Mouse (Mus musculus) neural tube, embryonic 11.5 days (tissue): ENCODE measurements around the gene Slc25a51. TPM values are rescaled to one million over a fixed set of nuclear protein-coding genes. Genes with fewer than 3 reads are reported as not detected.

ENCODE experiments used
- ATAC-seq: fragments of 200-750 bp; cut with Nextera tagmentation; 2 replicates; pipeline ENCODE4 v1.8.0; 2017; ENCODE audit warnings: moderate number of reproducible peaks, mild to moderate bottlenecking, moderate TSS enrichment, moderate library complexity; ENCODE audit not compliant: insufficient read depth, low FRiP score, low TSS enrichment
- DNase-seq: peaks from one replicate; pipeline ENCODE4 v3.0.0-alpha.2; 2015; ENCODE audit warnings: low spot score
- H3K27ac ChIP-seq: fragments of 300-500 bp; sonication (generic); 2 replicates; pipeline ENCODE4 v1.5.1; 2014; ENCODE audit warnings: low read depth, mild to moderate bottlenecking, low read length
- H3K27me3 ChIP-seq: fragments of 300-500 bp; sonication (generic); 2 replicates; pipeline ENCODE4 v1.6.1; 2014; ENCODE audit warnings: mild to moderate bottlenecking, low read length, mixed read lengths; ENCODE audit not compliant: control insufficient read depth, insufficient read depth
- H3K36me3 ChIP-seq: fragments of 300-500 bp; sonication (generic); 2 replicates; pipeline ENCODE4 v1.6.1; 2014; ENCODE audit warnings: mild to moderate bottlenecking, low read length, moderate library complexity, mixed read lengths; ENCODE audit not compliant: control insufficient read depth, insufficient read depth
- H3K4me1 ChIP-seq: fragments of 300-500 bp; sonication (generic); 2 replicates; pipeline ENCODE4 v1.6.1; 2014; ENCODE audit warnings: low read length, mixed read lengths; ENCODE audit not compliant: control insufficient read depth, insufficient read depth
- H3K4me2 ChIP-seq: fragments of 300-500 bp; sonication (generic); 2 replicates; pipeline ENCODE4 v1.6.1; 2014; ENCODE audit warnings: low read depth, mild to moderate bottlenecking, moderate library complexity
- H3K4me3 ChIP-seq: fragments of 300-500 bp; sonication (generic); 2 replicates; pipeline ENCODE4 v1.5.1; 2014; ENCODE audit warnings: low read depth, low read length
- H3K9ac ChIP-seq: fragments of 300-500 bp; sonication (generic); 2 replicates; pipeline ENCODE4 v1.6.1; 2014; ENCODE audit warnings: mild to moderate bottlenecking, low read length
- H3K9me3 ChIP-seq: fragments of 300-500 bp; sonication (generic); 2 replicates; pipeline ENCODE4 v1.6.1; 2016; ENCODE audit warnings: low read length; ENCODE audit not compliant: control insufficient read depth
- WGBS: fragments of 180-500 bp; shearing (Covaris S2); extraction: QIAGEN DNeasy Blood & Tissue Kit; methylation state at CpG from one replicate; pipeline ENCODE4 v1.1.7; 2014; 5-methylcytosine and 5-hydroxymethylcytosine counted together
- polyA plus RNA-seq: library from polyadenylated mRNA; unstranded; fragments of >200 nt; fragmentation: Nextera tagmentation; extraction: Ambion mirVana; gene quantifications from 2 replicates; pipeline ENCODE4 v1.2.1, GENCODE M21; 2014

Slc25a51 gene
- 72.7 and 82.2 TPM in 2 replicates for polyA plus RNA-seq

GRCm38 (mm10) chr4:45408427-45409132 lies at the start of gene Slc25a51:
Gene Slc25a51, minus strand, starts transcription at chr4:45408766.
- Histone ChIP-seq H3K36me3 (no peaks in the 10 kb centered on the region), H3K9ac (peak within 1 kb of the TSS; percentile 96), H3K9me3 (no peaks in the 10 kb centered on the region), H3K27me3 (no peaks in the 10 kb centered on the region), H3K4me1 (peaks cover 18% of the 10 kb centered on the region), H3K4me3 (peak within 1 kb of the TSS; percentile 96), H3K27ac (peak within 1 kb of the TSS; percentile 93), H3K4me2 (peak within 1 kb of the TSS; percentile 74)
- DNase-seq, result peak; percentile 95
- peak; percentile 96 for ATAC-seq
- WGBS, result 0% methylated on average over 40 of the region's 67 CpGs

DNA sequence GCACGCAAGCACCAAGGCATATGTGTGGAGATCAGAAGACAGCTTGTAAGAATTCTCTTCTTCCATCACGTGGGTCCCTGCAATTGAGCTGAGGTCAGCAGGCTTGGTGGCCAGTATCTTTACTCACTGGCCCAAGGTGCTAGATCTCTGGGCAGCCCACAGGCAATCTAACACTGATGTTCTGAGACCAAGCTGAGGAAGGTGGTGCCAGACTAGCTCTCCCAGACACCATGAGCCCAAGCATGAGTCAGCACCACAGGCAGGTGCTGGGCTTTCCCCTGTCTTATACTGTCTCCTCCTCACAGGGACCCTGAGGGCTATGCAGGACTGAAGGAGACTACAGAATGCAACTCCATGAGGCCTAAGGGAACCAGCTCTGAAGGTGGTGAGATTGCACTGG lies 49.0 kb upstream of the Slc25a51 start:
- Histone ChIP-seq H3K9ac (no peak overlapping the region), H3K36me3 (no peaks in the 10 kb centered on the region; the same call in 1 of the 2 replicates), H3K4me1 (peaks cover 9% of the 10 kb centered on the region), H3K27ac (no peak overlapping the region), H3K9me3 (no peaks in the 10 kb centered on the region), H3K27me3 (no peaks in the 10 kb centered on the region), H3K4me3 (no peak overlapping the region), H3K4me2 (no peak overlapping the region)
- DNase-seq, result no peak
- ATAC-seq, result no peak
- WGBS, result 91% methylated on average over 2 of the region's 2 CpGs

- H3K27ac ChIP-seq, result no peak overlapping the region
- H3K4me3 ChIP-seq, result no peak overlapping the region
- H3K9me3 ChIP-seq, result no peaks in the 10 kb centered on the region
- DNase-seq (no peak), ATAC-seq (no peak)
- no peak overlapping the region for H3K9ac ChIP-seq
- peaks cover 7% of the 10 kb centered on the region for H3K4me1 ChIP-seq
- H3K27me3 ChIP-seq, result no peaks in the 10 kb centered on the region
- WGBS, result 82% methylated on average over 4 of the region's 4 CpGs
- no peaks in the 10 kb centered on the region; the same call in 1 of the 2 replicates for H3K36me3 ChIP-seq
- no peak overlapping the region for H3K4me2 ChIP-seq
These were observed 46.4 kb upstream of the Slc25a51 start for GRCm38 (mm10) chr4:45455001-45455400.

GRCm38 (mm10) chr4:45453271-45453851 lies 44.8 kb upstream of the Slc25a51 start:
- no peak for ATAC-seq
- Histone ChIP-seq H3K4me3 (no peak overlapping the region), H3K27me3 (no peaks in the 10 kb centered on the region), H3K4me2 (no peak overlapping the region), H3K9ac (no peak overlapping the region), H3K27ac (no peak overlapping the region), H3K4me1 (peaks cover 7% of the 10 kb centered on the region), H3K9me3 (no peaks in the 10 kb centered on the region), H3K36me3 (no peaks in the 10 kb centered on the region; the same call in 1 of the 2 replicates)
- DNase-seq, result no peak
- WGBS, result 74% methylated on average over 3 of the region's 3 CpGs

GRCm38 (mm10) chr4:45452569-45453111 lies 44.1 kb upstream of the Slc25a51 start:
- 63% methylated on average over 7 of the region's 7 CpGs for WGBS

DNA sequence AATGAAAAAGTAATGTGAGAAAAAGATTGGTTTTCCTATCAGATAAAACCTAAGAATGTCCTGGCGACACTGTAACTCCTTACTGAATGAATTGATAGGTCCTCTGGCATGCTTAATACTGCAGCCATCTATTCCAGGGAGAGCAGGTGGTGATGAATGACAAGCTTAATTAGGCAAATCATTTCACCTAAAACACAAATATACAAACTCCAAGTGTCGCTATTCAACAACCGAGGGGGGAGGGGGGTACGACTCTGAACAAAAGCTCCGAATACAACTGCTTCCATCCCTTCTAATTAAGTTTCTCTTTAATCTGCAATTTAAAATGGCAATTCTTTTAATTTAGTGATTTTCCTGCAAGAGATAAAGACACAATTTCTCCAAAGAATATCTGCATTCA lies 40.4 kb upstream of the Slc25a51 start:
- Histone ChIP-seq H3K4me3 (no peak overlapping the region), H3K9me3 (no peaks in the 10 kb centered on the region), H3K9ac (no peak overlapping the region), H3K27ac (no peak overlapping the region), H3K36me3 (no peaks in the 10 kb centered on the region), H3K4me2 (no peak overlapping the region), H3K4me1 (peaks cover 7% of the 10 kb centered on the region), H3K27me3 (no peaks in the 10 kb centered on the region)
- ATAC-seq (no peak), DNase-seq (no peak)
- 71% methylated on average over 5 of the region's 5 CpGs for WGBS

More at GRCm38 (mm10) chr4:45452569-45453111, 44.1 kb upstream of the Slc25a51 start:
- no peak overlapping the region for H3K4me3 ChIP-seq
- H3K9me3 ChIP-seq, result no peaks in the 10 kb centered on the region
- peaks cover 7% of the 10 kb centered on the region for H3K4me1 ChIP-seq
- H3K27ac ChIP-seq, result no peak overlapping the region
- H3K36me3 ChIP-seq, result no peaks in the 10 kb centered on the region; the same call in 1 of the 2 replicates
- H3K9ac ChIP-seq, result no peak overlapping the region
- DNase-seq (no peak), ATAC-seq (no peak)
- no peaks in the 10 kb centered on the region for H3K27me3 ChIP-seq
- H3K4me2 ChIP-seq, result no peak overlapping the region

DNA sequence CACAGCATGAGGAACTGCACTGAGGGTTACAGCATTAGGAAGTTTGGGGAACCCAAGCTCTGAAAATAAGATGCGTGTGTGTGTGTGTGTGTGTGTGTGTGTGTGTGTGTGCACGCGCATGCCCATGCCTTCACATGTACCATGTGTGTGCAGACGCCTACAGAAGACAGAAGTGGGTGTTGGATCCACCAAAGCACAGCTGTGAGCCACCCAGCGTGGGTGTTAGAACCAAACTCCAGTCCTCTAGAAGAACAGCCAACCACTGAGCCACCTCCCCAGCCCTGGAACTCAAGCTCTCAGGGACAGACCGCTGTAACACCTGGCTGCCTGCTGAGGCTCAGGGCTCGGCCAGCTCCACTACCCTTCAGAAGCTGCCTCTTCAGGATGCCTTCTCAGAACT lies 39.9 kb upstream of the Slc25a51 start:
- DNase-seq, result no peak
- WGBS, result 89% methylated on average over 7 of the region's 7 CpGs
- Histone ChIP-seq H3K4me2 (no peak overlapping the region), H3K27ac (no peak overlapping the region), H3K4me1 (peaks cover 6% of the 10 kb centered on the region), H3K36me3 (no peaks in the 10 kb centered on the region), H3K9ac (no peak overlapping the region), H3K4me3 (no peak overlapping the region), H3K27me3 (no peaks in the 10 kb centered on the region), H3K9me3 (no peaks in the 10 kb centered on the region)
- ATAC-seq, result no peak

DNA sequence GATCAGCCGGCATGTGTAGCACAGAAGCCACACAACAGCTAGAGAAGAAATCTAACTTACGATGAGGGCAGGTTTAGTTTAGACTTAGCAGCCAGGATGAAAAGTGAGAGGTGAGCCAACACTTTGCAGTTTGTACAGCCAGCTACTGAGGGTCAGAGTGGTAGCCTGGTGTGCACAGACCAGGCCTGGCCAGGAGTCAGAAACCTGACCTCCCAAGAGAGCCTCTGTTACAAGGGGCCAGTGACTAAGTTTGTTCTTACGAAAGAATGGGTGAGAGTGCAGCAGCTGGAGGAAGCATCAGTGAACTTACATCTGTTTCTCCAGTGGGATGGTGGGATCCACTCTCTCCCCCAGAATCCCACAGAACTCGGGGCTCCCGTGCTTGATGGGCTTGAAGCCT lies 38.6 kb upstream of the Slc25a51 start:
- H3K9me3 ChIP-seq, result no peaks in the 10 kb centered on the region
- no peak overlapping the region for H3K4me2 ChIP-seq
- H3K27me3 ChIP-seq, result no peaks in the 10 kb centered on the region
- ATAC-seq (no peak), DNase-seq (no peak)
- no peaks in the 10 kb centered on the region for H3K36me3 ChIP-seq
- H3K27ac ChIP-seq, result no peak overlapping the region
- no peaks in the 10 kb centered on the region; the same call in 1 of the 2 replicates for H3K4me1 ChIP-seq
- no peak overlapping the region for H3K9ac ChIP-seq
- 86% methylated on average over 5 of the region's 5 CpGs for WGBS
- no peak overlapping the region for H3K4me3 ChIP-seq
